Mouse (Mus musculus) limb, embryonic 10.5 days (tissue): ENCODE data around the gene Efcab11. TPM values are rescaled to one million over a fixed set of nuclear protein-coding genes. Genes with fewer than 3 reads are reported as not detected.

Experiments used
- DNase-seq: peaks from one replicate; pipeline ENCODE4 v3.0.0-alpha.2; 2017; ENCODE audit warnings: low spot score
- H3K27ac ChIP-seq: fragments of 300-500 bp; sonication (generic); 2 replicates; pipeline ENCODE4 v1.5.1; 2016; ENCODE audit warnings: mild to moderate bottlenecking
- H3K27me3 ChIP-seq: fragments of 300-500 bp; sonication (generic); 2 replicates; pipeline ENCODE4 v1.6.1; 2016; ENCODE audit warnings: low read depth, mild to moderate bottlenecking; ENCODE audit not compliant: poor library complexity, severe bottlenecking
- H3K36me3 ChIP-seq: fragments of 300-500 bp; sonication (generic); 2 replicates; pipeline ENCODE4 v1.6.1; 2016; ENCODE audit warnings: mild to moderate bottlenecking, moderate library complexity
- H3K4me1 ChIP-seq: fragments of 300-500 bp; sonication (generic); 2 replicates; pipeline ENCODE4 v1.6.1; 2016
- H3K4me3 ChIP-seq: fragments of 300-500 bp; sonication (generic); 2 replicates; pipeline ENCODE4 v1.5.1; 2016; ENCODE audit warnings: mild to moderate bottlenecking, moderate library complexity
- H3K9me3 ChIP-seq: fragments of 300-500 bp; sonication (generic); replicated peaks from 2 replicates; pipeline ENCODE4 v1.6.1; 2016; ENCODE audit warnings: mild to moderate bottlenecking
- WGBS: fragments of 180-500 bp; shearing (Covaris S2); methylation state at CpG from one replicate; pipeline ENCODE4 v1.1.7; 2016; 5-methylcytosine and 5-hydroxymethylcytosine counted together
- polyA plus RNA-seq: library from polyadenylated mRNA; unstranded; fragments of >200 nt; fragmentation: Nextera tagmentation; extraction: Ambion mirVana; gene quantifications from 2 replicates; pipeline ENCODE4 v1.2.1, GENCODE M21; 2016

Gene Efcab11
- polyA plus RNA-seq = 16.0 and 21.7 TPM in 2 replicates

- peaks cover 31% of the 10 kb centered on the region for H3K4me1 ChIP-seq
- peak within 1 kb of the TSS; percentile 99 for H3K27ac ChIP-seq
- H3K4me3 ChIP-seq = peak within 1 kb of the TSS; percentile 87
- H3K9me3 ChIP-seq = no peaks in the 10 kb centered on the region
- peak; percentile 98 for DNase-seq
- peaks cover 13% of the 10 kb centered on the region for H3K36me3 ChIP-seq
- no peaks in the 10 kb centered on the region for H3K27me3 ChIP-seq
- under 1% methylated on average over 73 of the region's 73 CpGs for WGBS
Measured at GRCm38 (mm10) chr12:99884269-99885261, at the start of gene Efcab11, which contains the start of gene Tdp1. Gene Efcab11, minus strand, starts transcription at chr12:99884439. Gene Tdp1, plus strand, starts transcription at chr12:99884517.

- Histone ChIP-seq H3K9me3 (no peaks in the 10 kb centered on the region), H3K4me3 (no peak overlapping the region), H3K36me3 (peaks cover 56% of the 10 kb centered on the region), H3K27ac (no peak overlapping the region), H3K27me3 (no peaks in the 10 kb centered on the region), H3K4me1 (no peaks in the 10 kb centered on the region)
- DNase-seq = no peak
- WGBS = 93% methylated on average over 3 of the region's 3 CpGs
Measured at GRCm38 (mm10) chr12:99933630-99934029, 49.4 kb upstream of the Efcab11 start.

- Histone ChIP-seq H3K4me3 (no peak overlapping the region), H3K9me3 (no peaks in the 10 kb centered on the region), H3K4me1 (no peaks in the 10 kb centered on the region), H3K27me3 (no peaks in the 10 kb centered on the region), H3K36me3 (peaks cover 58% of the 10 kb centered on the region), H3K27ac (no peak overlapping the region)
- WGBS = 94% methylated on average over 4 of the region's 4 CpGs
- no peak for DNase-seq
Measured at GRCm38 (mm10) chr12:99932245-99932644, 48.0 kb upstream of the Efcab11 start.

- Histone ChIP-seq H3K4me3 (no peak overlapping the region), H3K36me3 (peaks cover 57% of the 10 kb centered on the region), H3K27me3 (no peaks in the 10 kb centered on the region), H3K9me3 (no peaks in the 10 kb centered on the region), H3K4me1 (no peaks in the 10 kb centered on the region), H3K27ac (no peak overlapping the region)
- no peak for DNase-seq
- WGBS = 89% methylated on average over 1 of the region's 1 CpGs
Measured at GRCm38 (mm10) chr12:99929160-99929559, 44.9 kb upstream of the Efcab11 start.

GRCm38 (mm10) chr12:99928311-99928710 lies 44.1 kb upstream of the Efcab11 start:
- no peak overlapping the region for H3K4me3 ChIP-seq
- WGBS = 93% methylated on average over 7 of the region's 7 CpGs
- peaks cover 59% of the 10 kb centered on the region for H3K36me3 ChIP-seq
- DNase-seq = no peak
- H3K9me3 ChIP-seq = no peaks in the 10 kb centered on the region
- H3K4me1 ChIP-seq = no peaks in the 10 kb centered on the region
- no peak overlapping the region for H3K27ac ChIP-seq
- H3K27me3 ChIP-seq = no peaks in the 10 kb centered on the region

- WGBS = 89% methylated on average over 5 of the region's 5 CpGs
- H3K36me3 ChIP-seq = peaks cover 77% of the 10 kb centered on the region
- H3K27me3 ChIP-seq = no peaks in the 10 kb centered on the region
- no peaks in the 10 kb centered on the region for H3K4me1 ChIP-seq
- no peak overlapping the region for H3K4me3 ChIP-seq
- H3K27ac ChIP-seq = no peak overlapping the region
- DNase-seq = no peak
- H3K9me3 ChIP-seq = no peaks in the 10 kb centered on the region
Measured at GRCm38 (mm10) chr12:99923703-99924102, 39.5 kb upstream of the Efcab11 start.

GRCm38 (mm10) chr12:99923131-99923606 lies 38.9 kb upstream of the Efcab11 start:
- Histone ChIP-seq H3K27me3 (no peaks in the 10 kb centered on the region), H3K4me3 (no peak overlapping the region), H3K4me1 (no peaks in the 10 kb centered on the region), H3K27ac (no peak overlapping the region), H3K9me3 (no peaks in the 10 kb centered on the region), H3K36me3 (peaks cover 82% of the 10 kb centered on the region)
- DNase-seq = no peak
- 68% methylated on average over 5 of the region's 5 CpGs for WGBS

- no peaks in the 10 kb centered on the region for H3K4me1 ChIP-seq
- no peak overlapping the region for H3K4me3 ChIP-seq
- no peaks in the 10 kb centered on the region for H3K9me3 ChIP-seq
- DNase-seq = no peak
- no peaks in the 10 kb centered on the region for H3K27me3 ChIP-seq
- no peak overlapping the region for H3K27ac ChIP-seq
- peaks cover 79% of the 10 kb centered on the region for H3K36me3 ChIP-seq
- WGBS = 83% methylated on average over 3 of the region's 3 CpGs
Measured at GRCm38 (mm10) chr12:99921045-99921444, 36.8 kb upstream of the Efcab11 start.

- H3K9me3 ChIP-seq = no peaks in the 10 kb centered on the region
- DNase-seq = no peak
- H3K4me3 ChIP-seq = no peak overlapping the region
- 90% methylated on average over 3 of the region's 3 CpGs for WGBS
- no peaks in the 10 kb centered on the region for H3K4me1 ChIP-seq
- no peak overlapping the region for H3K27ac ChIP-seq
- H3K36me3 ChIP-seq = peaks cover 76% of the 10 kb centered on the region
- H3K27me3 ChIP-seq = no peaks in the 10 kb centered on the region
Measured at GRCm38 (mm10) chr12:99919636-99920035, 35.4 kb upstream of the Efcab11 start.

GRCm38 (mm10) chr12:99917800-99918427 lies 33.7 kb upstream of the Efcab11 start:
- H3K4me3 ChIP-seq = no peak overlapping the region
- no peak for DNase-seq
- no peaks in the 10 kb centered on the region for H3K4me1 ChIP-seq
- no peak overlapping the region for H3K27ac ChIP-seq
- H3K36me3 ChIP-seq = peaks cover 78% of the 10 kb centered on the region
- H3K9me3 ChIP-seq = no peaks in the 10 kb centered on the region
- WGBS = 89% methylated on average over 15 of the region's 15 CpGs
- no peaks in the 10 kb centered on the region for H3K27me3 ChIP-seq

- Histone ChIP-seq H3K27ac (no peak overlapping the region), H3K36me3 (peaks cover 82% of the 10 kb centered on the region), H3K4me3 (no peak overlapping the region), H3K27me3 (no peaks in the 10 kb centered on the region), H3K9me3 (no peaks in the 10 kb centered on the region), H3K4me1 (no peaks in the 10 kb centered on the region)
- DNase-seq = no peak
- WGBS = 91% methylated on average over 12 of the region's 12 CpGs
Measured at GRCm38 (mm10) chr12:99911466-99911865, 27.2 kb upstream of the Efcab11 start.

- Histone ChIP-seq H3K4me1 (no peaks in the 10 kb centered on the region), H3K36me3 (peaks cover 84% of the 10 kb centered on the region), H3K9me3 (no peaks in the 10 kb centered on the region), H3K4me3 (no peak overlapping the region), H3K27me3 (no peaks in the 10 kb centered on the region), H3K27ac (no peak overlapping the region)
- DNase-seq = no peak
- WGBS = 94% methylated on average over 5 of the region's 5 CpGs
Measured at GRCm38 (mm10) chr12:99904537-99904936, 20.3 kb upstream of the Efcab11 start.

GRCm38 (mm10) chr12:99902867-99903370 lies 18.7 kb upstream of the Efcab11 start:
- DNase-seq = no peak
- Histone ChIP-seq H3K9me3 (no peaks in the 10 kb centered on the region), H3K27me3 (no peaks in the 10 kb centered on the region), H3K4me3 (no peak overlapping the region), H3K36me3 (peaks cover 86% of the 10 kb centered on the region), H3K27ac (no peak overlapping the region), H3K4me1 (no peaks in the 10 kb centered on the region)
- 94% methylated on average over 4 of the region's 4 CpGs for WGBS
